Mouse (Mus musculus) right cerebral cortex, postnatal 4 days (tissue): ENCODE results near the gene Stk38.

ENCODE experiments used
- DNase-seq: peaks from one replicate; pipeline ENCODE4 v3.0.0-alpha.2; 2022

Gene Stk38

DNA sequence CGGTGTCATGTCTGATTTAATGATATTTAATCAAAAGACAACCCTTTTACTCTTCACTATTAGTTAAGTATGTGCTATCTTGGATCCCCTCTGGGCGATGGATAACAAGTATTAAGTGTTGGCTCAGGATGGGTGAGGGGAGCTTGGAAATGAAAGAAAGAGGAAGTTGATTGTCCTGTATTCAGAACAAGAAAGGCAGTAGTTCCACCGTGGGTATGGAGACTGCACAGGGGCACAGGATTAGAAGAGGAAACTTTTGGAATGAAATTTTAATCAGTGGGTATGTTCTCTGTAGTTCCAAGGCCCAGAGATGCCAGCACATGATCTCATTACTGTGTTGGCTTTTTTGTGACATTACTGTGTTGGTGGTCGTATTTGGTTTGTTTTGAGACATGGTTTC is 57.0 kb downstream of the Stk38 start:
- no peak for DNase-seq

DNA sequence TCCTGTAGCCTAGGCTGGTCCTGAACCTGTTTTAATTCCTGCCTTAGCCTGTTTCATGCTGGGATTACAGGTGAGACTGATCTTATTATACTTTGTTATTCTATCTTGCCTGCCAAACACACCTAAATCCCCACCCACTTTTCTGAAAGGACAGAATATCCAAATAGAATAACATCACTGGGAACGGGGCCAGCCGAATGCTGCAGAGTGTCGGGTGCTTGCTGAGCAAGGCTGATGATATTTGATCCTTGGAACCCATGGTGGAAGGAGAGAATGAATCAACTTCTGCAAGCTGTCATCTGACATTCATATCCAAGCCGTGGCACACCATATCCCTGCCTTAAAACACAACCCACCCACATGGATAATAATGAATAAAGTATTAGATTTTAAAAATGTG is 59.1 kb downstream of the Stk38 start:
- no peak for DNase-seq

DNA sequence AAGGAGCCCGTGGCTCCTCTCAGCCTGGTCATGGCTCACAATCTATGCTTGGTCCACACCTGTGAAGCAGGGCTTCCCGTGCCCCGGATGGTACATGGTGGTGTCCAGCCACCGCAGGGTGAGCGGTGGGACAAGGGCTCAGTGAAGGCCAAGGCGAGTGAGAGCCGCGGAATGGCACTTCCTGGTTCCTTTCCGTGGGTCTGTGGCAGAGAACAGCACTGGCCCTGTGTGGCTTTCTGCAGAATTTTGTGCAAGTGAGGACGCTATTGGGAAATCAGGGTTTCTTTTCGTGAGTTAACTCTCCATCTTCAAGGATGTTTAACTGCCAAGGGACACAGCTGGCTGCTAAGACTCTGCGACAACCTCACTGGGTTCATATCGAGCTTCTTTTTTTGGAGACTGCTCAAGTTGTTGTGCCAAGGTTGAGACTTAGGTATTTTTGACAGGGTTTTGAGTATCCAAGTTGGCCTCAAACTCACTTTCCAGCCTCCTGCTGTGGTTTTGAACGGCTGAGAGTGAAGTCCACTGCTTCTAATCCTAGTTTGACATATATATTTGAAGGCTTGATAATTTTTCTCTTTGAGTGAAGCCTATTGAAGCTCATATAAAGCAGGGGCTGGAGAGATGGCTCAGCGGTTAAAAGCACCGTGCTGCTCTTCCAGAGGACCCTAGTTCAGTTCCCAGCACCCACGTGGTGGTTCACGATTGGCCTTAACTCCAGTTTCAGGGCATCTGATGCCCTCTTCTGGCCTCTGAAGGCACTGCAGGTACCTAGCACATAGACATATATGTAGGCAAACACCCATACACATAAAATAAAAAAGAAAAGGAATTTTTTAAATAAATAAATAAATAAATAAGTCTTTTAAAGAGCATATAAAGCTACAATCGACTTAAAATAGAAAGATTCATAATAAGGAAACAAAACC is 60.5 kb downstream of the Stk38 start:
- DNase-seq = no peak

- DNase-seq = no peak
These were observed 63.3 kb downstream of the Stk38 start for GRCm38 (mm10) chr17:28944481-28944880.

DNA sequence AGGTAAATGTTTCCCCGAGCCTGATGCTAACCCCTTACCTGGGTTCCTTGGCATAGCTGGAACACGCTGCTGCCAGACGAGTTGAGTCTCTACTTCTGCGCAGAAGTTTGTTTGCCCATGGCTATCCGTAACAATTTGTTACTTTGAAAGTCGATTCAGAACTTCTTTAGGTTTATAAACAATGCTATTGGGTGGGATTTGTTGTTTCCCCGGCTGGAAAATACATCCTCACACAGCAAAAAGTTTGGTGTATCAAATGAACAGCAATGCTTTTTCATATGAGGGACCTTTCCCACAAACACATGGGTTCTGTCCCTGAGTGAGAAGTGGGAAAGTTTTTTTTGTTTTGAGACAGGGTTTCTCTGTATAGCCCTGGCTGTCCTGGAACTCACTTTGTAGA is 64.1 kb downstream of the Stk38 start, which contains the start of gene Pxt1:
TSS of gene Pxt1 (minus strand) at position 101 of the 400 bp plus-strand sequence.
- no peak for DNase-seq

DNA sequence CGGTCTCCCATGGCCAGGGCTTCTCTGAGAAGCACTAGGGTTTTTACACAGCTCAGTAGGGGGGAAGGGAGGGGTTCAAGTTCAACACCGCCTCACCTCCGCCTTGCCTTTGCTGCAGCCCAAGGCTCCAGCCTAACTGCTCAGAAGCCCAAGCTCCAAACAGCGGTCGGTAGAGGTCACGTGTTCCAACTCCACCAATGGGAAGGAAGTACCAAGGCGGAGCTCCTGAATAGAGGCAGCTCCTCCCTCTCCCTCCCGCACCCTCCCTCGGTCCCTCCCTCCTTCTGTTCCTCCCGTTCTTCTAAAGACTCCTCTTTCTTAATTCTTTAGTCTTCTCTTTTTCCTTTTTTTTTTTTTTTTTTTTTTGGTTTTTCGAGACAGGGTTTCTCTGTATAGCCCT is 65.7 kb downstream of the Stk38 start:
- no peak for DNase-seq

DNA sequence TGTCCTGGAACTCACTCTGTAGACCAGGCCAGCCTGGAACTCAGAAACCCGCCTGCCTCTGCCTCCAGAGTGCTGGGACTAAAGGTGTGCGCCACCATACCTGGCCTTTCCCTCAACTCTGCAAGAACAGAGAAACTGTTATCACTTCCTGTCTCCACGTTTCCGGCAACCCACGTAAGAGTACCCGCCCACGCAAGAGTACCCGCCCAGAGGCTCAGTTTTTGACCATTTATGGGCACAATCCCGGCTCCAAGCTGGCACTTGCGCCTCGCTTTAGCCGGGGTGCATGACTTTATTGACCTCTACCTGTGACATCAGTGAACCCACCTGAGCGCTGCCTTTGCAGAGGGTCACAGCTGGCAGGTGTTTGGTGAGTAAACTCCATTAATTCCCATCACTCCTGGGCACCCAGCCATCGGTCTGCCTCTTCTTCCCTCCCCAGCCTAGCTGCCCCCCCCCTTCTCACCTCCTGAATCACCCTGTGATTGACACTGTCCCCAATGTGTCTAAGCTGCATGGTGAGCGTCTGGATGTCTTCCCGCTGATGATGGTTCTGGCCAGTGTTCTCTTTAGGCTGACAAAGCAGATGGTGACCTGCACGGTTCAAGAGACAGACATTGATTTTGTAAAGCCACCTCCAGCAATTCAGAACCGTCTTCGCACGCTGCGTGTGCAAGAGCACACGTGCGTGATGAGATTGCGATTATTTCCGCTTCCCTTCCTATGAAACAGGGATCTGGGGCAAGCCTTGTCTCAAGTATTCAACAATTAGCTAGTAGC is 66.8 kb downstream of the Stk38 start:
- DNase-seq = no peak

DNA sequence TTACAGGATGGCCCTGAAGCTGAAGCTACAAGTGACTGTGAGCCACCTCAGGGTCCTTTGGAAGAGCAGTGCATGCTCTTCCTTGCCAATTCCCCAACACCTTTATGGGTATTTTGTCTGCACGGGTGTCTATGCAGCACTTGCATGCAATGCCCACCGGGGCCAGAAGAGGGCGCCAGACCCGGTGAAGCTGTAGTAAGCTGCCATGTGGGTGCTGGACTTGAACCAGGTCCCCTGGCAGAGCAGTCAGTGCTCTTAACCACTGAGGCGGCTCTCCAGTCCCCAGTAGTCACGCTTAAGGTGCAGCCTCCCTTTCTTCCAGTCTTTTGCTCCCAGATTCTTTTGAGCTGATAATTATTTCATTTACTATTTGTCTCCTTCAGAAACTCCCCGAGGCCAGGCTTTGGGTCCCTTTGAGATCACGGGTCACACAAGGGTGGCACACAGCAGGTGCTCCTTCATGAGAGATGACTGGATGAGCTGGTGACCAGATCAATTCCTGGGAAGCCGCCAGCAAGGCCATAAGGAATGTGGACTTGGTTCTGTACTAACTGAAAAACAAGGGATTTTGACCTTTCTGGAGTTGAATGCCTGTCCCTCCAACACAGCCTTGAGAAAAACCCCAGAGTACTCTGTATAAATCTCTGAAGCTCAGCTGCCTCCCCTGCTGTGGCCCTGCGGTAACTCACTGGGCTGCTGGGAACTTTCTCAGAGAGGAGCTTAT is 71.0 kb downstream of the Stk38 start:
- peak; percentile 64 for DNase-seq

GRCm38 (mm10) chr17:28936133-28936532 is 71.7 kb downstream of the Stk38 start:
- DNase-seq = no peak

GRCm38 (mm10) chr17:28934120-28934916 is 73.5 kb downstream of the Stk38 start:
- DNase-seq = no peak

DNA sequence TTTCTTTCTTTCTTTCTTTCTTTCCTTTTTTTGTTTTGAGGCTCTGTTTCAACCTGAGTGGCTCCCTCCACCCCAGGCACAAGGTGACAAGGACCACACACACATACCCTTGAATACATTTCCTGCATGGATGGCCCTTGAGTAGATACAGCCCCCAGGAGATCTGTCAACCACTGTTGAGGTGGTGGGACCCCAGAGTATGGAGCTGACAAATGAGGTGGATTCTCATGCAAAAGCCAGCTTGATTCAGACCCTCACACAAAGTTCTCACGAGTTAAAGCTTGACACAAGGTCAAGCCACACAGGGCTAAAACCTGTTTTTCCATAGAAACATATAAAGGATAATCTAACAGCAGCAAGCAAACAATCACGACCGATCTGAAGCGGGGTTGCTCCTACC is 75.5 kb downstream of the Stk38 start:
- DNase-seq = no peak

GRCm38 (mm10) chr17:28931436-28932211 is 76.2 kb downstream of the Stk38 start:
- no peak for DNase-seq

DNA sequence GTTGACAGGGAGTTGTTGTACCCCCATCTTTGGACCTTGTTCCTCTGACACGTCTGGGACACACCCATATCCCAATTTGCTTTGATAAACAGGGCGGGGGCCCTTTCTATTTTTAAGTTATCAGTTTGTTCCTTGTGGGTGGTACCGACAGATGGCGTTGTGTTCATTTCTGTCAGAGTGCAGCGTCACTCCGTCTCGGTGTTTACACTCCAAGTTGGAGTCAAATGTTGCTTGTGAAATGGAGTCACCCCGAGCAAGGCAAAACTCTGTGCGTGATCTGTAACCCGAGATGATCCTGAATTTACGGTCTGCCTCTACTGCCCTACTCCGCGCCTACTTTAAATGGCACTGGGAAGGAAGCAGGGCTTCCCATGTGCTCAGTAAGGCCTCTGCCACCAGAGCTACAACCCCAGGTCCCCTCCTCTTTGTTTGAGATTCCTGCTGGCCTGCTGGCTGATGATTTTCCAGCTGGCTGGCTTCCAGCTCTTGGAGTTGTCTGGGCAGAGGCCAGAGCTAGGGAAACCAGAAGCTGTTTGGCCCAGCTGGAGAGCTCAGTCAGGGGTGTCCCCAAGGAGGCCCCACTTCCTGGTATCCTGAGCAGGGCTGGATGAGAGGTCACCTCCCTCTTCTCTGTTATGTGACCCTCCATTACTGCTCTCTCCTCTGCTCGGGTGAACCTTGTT is 77.3 kb downstream of the Stk38 start:
- peak; percentile 71 for DNase-seq

DNA sequence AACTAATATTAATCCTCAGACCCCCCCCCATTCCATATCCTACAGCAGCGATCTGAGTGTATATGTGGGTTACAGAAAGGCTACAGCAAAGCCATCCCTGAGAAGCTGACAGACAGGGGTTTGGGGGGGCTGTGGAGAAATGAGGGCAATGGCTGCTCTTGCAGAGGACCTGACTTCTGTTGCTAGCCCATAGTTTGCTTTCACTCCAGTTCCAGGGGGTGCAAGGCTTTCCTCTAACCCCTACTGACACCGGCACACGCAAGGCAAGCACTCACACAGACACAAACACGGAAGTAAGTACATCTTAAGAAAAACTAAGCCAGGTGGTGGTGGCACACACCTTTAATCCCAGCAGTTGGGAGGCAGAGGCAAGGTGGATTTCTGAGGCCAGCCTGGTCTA is 78.4 kb downstream of the Stk38 start:
- no peak for DNase-seq

DNA sequence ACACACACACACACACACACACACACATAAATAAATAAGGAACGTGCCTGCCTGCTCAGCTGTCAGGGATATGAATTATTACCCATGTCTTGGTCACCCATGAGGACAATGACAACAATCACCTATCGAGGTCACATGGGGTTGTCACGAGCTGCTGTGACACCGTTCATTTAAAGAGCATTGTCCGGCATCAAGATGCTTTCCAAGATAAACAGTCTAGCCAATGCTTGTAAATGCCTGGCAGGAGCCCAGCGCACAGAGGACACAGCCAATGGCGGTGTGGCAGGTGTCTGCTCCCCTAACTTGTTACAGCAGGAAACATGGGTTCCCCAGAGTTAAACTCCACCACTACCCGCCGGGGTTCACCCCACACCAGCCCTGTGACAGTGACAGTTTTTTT is 79.8 kb downstream of the Stk38 start:
- no peak for DNase-seq

DNA sequence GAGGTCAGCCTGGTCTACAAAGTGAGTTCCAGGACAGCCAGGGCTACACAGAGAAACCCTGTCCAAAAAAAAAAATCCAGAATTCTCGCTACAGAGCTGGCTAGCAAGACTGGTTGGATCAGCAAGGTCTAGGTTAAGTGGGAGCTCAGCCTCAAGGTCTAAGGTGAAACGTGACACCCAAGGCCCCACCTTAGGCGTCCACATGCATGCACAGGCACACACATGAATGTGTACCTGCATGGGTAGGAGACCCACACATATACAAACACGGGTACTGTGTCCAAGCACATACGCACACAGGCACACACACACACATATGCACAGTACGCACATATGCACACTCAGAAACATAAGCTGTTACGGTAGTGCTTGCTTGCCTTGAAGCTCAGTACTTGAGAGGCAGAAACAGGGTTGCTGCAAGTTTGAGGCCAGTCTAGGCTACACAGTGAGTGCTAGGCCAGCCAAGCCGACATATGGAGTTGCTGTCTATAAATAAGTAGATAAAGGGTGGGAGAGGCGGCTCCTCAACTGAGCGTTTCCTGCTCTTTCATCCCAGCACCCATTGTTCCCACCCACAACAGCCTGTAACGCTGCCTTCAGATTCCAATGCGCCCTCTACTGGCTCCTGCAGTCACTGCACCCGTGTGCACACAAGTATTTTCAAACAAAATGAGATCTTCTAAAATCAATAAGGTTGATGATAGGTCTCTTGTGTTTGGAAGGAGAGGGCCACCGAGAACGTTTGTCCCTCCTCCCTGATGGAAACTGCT is 80.7 kb downstream of the Stk38 start:
- DNase-seq = peak; percentile 55

- DNase-seq = peak; percentile 87
These were observed 81.4 kb downstream of the Stk38 start for GRCm38 (mm10) chr17:28926380-28926779.

- no peak for DNase-seq
These were observed 82.7 kb downstream of the Stk38 start for GRCm38 (mm10) chr17:28924957-28925595.

DNA sequence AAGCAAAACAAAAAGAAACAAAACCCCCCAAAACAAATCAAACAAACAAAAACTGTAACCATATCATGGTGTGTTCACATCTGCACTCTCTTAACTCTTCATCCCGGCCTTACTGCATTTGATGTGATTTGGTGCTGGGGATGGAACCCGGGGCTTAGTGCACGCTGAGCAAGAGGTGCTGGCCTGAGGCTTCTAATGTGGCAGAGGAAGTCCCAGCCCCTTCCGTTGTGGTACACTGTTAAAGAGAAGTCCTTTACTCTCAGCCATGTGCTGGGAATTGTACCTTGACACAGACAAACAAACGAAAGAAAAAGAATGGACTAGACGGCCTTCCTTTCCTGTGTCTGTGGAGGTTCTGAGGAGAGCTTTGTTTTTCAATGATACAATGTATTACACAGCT is 85.7 kb downstream of the Stk38 start:
- no peak for DNase-seq

DNA sequence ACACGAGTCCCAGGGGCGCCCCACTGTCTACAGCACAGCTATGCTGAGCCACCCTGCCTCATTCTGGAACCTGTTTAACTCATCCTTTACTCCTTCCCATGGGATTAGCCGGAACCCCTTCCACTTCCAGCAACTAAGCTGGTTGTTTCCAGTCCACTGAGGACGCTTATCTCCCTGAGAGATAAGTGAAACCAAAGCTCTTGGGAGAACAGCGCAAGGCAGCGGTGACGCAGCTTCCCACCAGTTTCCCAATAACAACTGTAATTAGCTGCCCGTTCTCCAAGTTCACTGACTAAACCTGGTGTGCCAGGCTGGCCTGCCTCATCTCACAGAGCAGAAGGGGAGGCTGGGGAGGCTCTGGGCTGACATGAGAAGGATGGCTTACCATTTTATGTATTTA is 86.7 kb downstream of the Stk38 start:
- DNase-seq = no peak
